Mouse (Mus musculus): Measurements from ENCODE around the gene Klhl26. TPM values are rescaled to one million over a fixed set of nuclear protein-coding genes. Genes with fewer than 3 reads are reported as not detected.
"Not testable (repeated sequence)": the region's sequence is repeated elsewhere in the genome, so short reads cannot be mapped to it uniquely, and the experiment has no call there.

Gene Klhl26
- total RNA-seq (2021), result 10 to 100 TPM; 18.7 to 20.4 TPM
- long read RNA-seq, experiment 1, transcript Klhl26-202 (2 exons, 2,734 nt), result minor isoform, 5 of 45 reads
- long read RNA-seq, experiment 1, transcript Klhl26-201 (3 exons, 2,991 nt), result major isoform, 19 of 45 reads
- long read RNA-seq, experiment 1, partial matches to known transcripts, result 6 of 45 reads
- long read RNA-seq, experiment 1, other reads (novel, unspliced or antisense), result 15 of 45 reads
- long read RNA-seq, experiment 2, transcript Klhl26-201 (3 exons, 2,991 nt), result major isoform, 19 of 75 reads
- long read RNA-seq, experiment 2, partial matches to known transcripts, result 3 of 75 reads
- long read RNA-seq, experiment 2, other reads (novel, unspliced or antisense), result 47 of 75 reads

GRCm38 (mm10) chr8:70476333-70477268 is at the start of gene Klhl26:
Gene Klhl26, minus strand, starts transcription at chr8:70476968.
- DNase-seq (ENCODE audit: low spot score in 2 of 2), result peak; percentile 83 to 90

GRCm38 (mm10) chr8:70522592-70523403 is 46.0 kb upstream of the Klhl26 start:
- peak; percentile 76 to 90 for DNase-seq (ENCODE audit: low spot score in 2 of 2)

GRCm38 (mm10) chr8:70519606-70520005 is 42.8 kb upstream of the Klhl26 start:
- no peak for DNase-seq (ENCODE audit: low spot score in 2 of 2)

GRCm38 (mm10) chr8:70519043-70519442 is 42.3 kb upstream of the Klhl26 start:
- DNase-seq (ENCODE audit: low spot score in 2 of 2), result no peak

GRCm38 (mm10) chr8:70517940-70518643 is 41.3 kb upstream of the Klhl26 start:
- DNase-seq (ENCODE audit: low spot score in 2 of 2), result no peak

- DNase-seq (ENCODE audit: low spot score in 2 of 2), result no peak
Observed at GRCm38 (mm10) chr8:70513441-70513840, 36.7 kb upstream of the Klhl26 start.

- DNase-seq (ENCODE audit: low spot score in 2 of 2), result no peak
Observed at GRCm38 (mm10) chr8:70512253-70512903, 35.6 kb upstream of the Klhl26 start.

- no peak for DNase-seq (ENCODE audit: low spot score in 2 of 2)
Observed at GRCm38 (mm10) chr8:70511770-70512169, 35.0 kb upstream of the Klhl26 start.

GRCm38 (mm10) chr8:70511174-70511573 is 34.4 kb upstream of the Klhl26 start:
- not testable (repeated sequence) for DNase-seq (ENCODE audit: low spot score in 2 of 2)

GRCm38 (mm10) chr8:70510228-70510915 is 33.6 kb upstream of the Klhl26 start, which contains the start of gene Uba52:
Gene Uba52, minus strand, starts transcription at chr8:70510801.
- peak; percentile 95 to 97 for DNase-seq (ENCODE audit: low spot score in 2 of 2)

GRCm38 (mm10) chr8:70509281-70509952 is 32.6 kb upstream of the Klhl26 start:
- DNase-seq (ENCODE audit: low spot score in 2 of 2), result no peak

- no peak for DNase-seq (ENCODE audit: low spot score in 2 of 2)
Observed at GRCm38 (mm10) chr8:70507027-70507393, 30.2 kb upstream of the Klhl26 start.

- DNase-seq (ENCODE audit: low spot score in 2 of 2), result peak; percentile 82 to 91
Observed at GRCm38 (mm10) chr8:70506328-70507026, 29.7 kb upstream of the Klhl26 start, which contains the start of gene Rex1bd. Gene Rex1bd, minus strand, starts transcription at chr8:70506752.

- DNase-seq (ENCODE audit: low spot score in 2 of 2), result no peak
Observed at GRCm38 (mm10) chr8:70505698-70506327, 29.0 kb upstream of the Klhl26 start.

- peak in 1 of 2 experiments; percentile 72 for DNase-seq (ENCODE audit: low spot score in 2 of 2)
Observed at GRCm38 (mm10) chr8:70504851-70505250, 28.1 kb upstream of the Klhl26 start.

- peak in 1 of 2 experiments; percentile 30 for DNase-seq (ENCODE audit: low spot score in 2 of 2)
Observed at GRCm38 (mm10) chr8:70504291-70504716, 27.5 kb upstream of the Klhl26 start.

- DNase-seq (ENCODE audit: low spot score in 2 of 2), result peak in 1 of 2 experiments; percentile 37
Observed at GRCm38 (mm10) chr8:70503062-70503750, 26.4 kb upstream of the Klhl26 start.

All from adrenal gland, postnatal 4 days (tissue).